13 mouse cellular contexts compared by ENCODE assay signal in genomic region chr9:108704591-108704990, GRCm38 (mm10). TPM values are rescaled to one million over a fixed set of nuclear protein-coding genes. Genes with fewer than 3 reads are reported as not detected.
DNase-seq lines count a peak whose midpoint lies in the region; ATAC-seq and TF ChIP-seq lines count a peak whose summit lies in the region.
"Had no signal": no experiment of that assay in that cellular context is flagged by ENCODE, and none has a peak within 500 bp of the region (broad histone marks: within the 10 kb centered on the region; RNA-seq: fewer than 3 reads in every experiment).

No protein-coding gene starts in this region.

- no peaks in the 10 kb centered on the region for H3K36me3 ChIP-seq in hindbrain, embryonic 15.5 days
- 0 out of 2 replicates have a peak, but pooled peaks cover 4% of the 10 kb centered on the region for H3K36me3 ChIP-seq in hindbrain, embryonic 14.5 days (replicated peaks; ENCODE audit: control insufficient read depth, insufficient read depth)
- no peaks in the 10 kb centered on the region for H3K36me3 ChIP-seq in E14TG2a.4 (ENCODE audit: insufficient read depth, low read length)
- H3K36me3 ChIP-seq in heart, embryonic 15.5 days, result no peaks in the 10 kb centered on the region
- H3K36me3 ChIP-seq in midbrain, embryonic 13.5 days, result no peaks in the 10 kb centered on the region
- no peaks in the 10 kb centered on the region for H3K36me3 ChIP-seq in forebrain, embryonic 14.5 days (ENCODE audit: control insufficient read depth, insufficient read depth, low read length)
- H3K36me3 ChIP-seq: neural tube, embryonic 15.5 days had no signal

- no peak overlapping the region for H3K4me2 ChIP-seq in hindbrain, embryonic 15.5 days
- H3K4me2 ChIP-seq in hindbrain, embryonic 14.5 days (replicated peaks), result no peak overlapping the region
- peak overlapping the region; percentile 37 for H3K4me2 ChIP-seq in heart, embryonic 15.5 days
- no peak overlapping the region for H3K4me2 ChIP-seq in midbrain, embryonic 13.5 days (replicated peaks)
- no peak overlapping the region for H3K4me2 ChIP-seq in forebrain, embryonic 14.5 days (ENCODE audit: low read length)
- H3K4me2 ChIP-seq: neural tube, embryonic 15.5 days had no signal

- 0 out of 2 replicates have a peak overlapping the region, but pooled peaks have one; percentile 8 for H3K27ac ChIP-seq in hindbrain, embryonic 15.5 days (replicated peaks)
- no peak overlapping the region for H3K27ac ChIP-seq in hindbrain, embryonic 14.5 days
- H3K27ac ChIP-seq in heart, embryonic 15.5 days, result peak overlapping the region; percentile 86
- H3K27ac ChIP-seq in midbrain, embryonic 13.5 days, result no peak overlapping the region
- no peak overlapping the region for H3K27ac ChIP-seq in forebrain, embryonic 14.5 days (ENCODE audit: low read depth, low read length)
- H3K27ac ChIP-seq: neural tube, embryonic 15.5 days had no signal

- H3K9me3 ChIP-seq in hindbrain, embryonic 15.5 days, result no peaks in the 10 kb centered on the region
- no peaks in the 10 kb centered on the region for H3K9me3 ChIP-seq in hindbrain, embryonic 14.5 days (ENCODE audit: control insufficient read depth, low read length)
- H3K9me3 ChIP-seq in E14TG2a.4 (ENCODE audit: low read length), result no peaks in the 10 kb centered on the region
- H3K9me3 ChIP-seq in heart, embryonic 15.5 days (replicated peaks), result no peaks in the 10 kb centered on the region
- H3K9me3 ChIP-seq in midbrain, embryonic 13.5 days, result no peaks in the 10 kb centered on the region
- H3K9me3 ChIP-seq in forebrain, embryonic 14.5 days (replicated peaks; ENCODE audit: control insufficient read depth, low read length), result no peaks in the 10 kb centered on the region
- H3K9me3 ChIP-seq: neural tube, embryonic 15.5 days had no signal

- peaks cover 9% of the 10 kb centered on the region for H3K4me1 ChIP-seq in hindbrain, embryonic 15.5 days (replicated peaks)
- peaks cover 5% of the 10 kb centered on the region; the same call in 1 of the 2 replicates for H3K4me1 ChIP-seq in hindbrain, embryonic 14.5 days (replicated peaks; ENCODE audit: control insufficient read depth, insufficient read depth, low read length)
- H3K4me1 ChIP-seq in E14TG2a.4 (replicated peaks; ENCODE audit: low read depth, low read length), result peaks cover 73% of the 10 kb centered on the region
- H3K4me1 ChIP-seq in heart, embryonic 15.5 days (replicated peaks), result peaks cover 22% of the 10 kb centered on the region
- peaks cover 15% of the 10 kb centered on the region for H3K4me1 ChIP-seq in midbrain, embryonic 13.5 days (replicated peaks)
- H3K4me1 ChIP-seq in forebrain, embryonic 14.5 days (ENCODE audit: control insufficient read depth, insufficient read depth, low read length), result 0 out of 2 replicates have a peak, but pooled peaks cover 4% of the 10 kb centered on the region

- no peaks in the 10 kb centered on the region for H3K27me3 ChIP-seq in hindbrain, embryonic 15.5 days
- no peaks in the 10 kb centered on the region for H3K27me3 ChIP-seq in hindbrain, embryonic 14.5 days (ENCODE audit: control insufficient read depth, insufficient read depth, low read length)
- no peaks in the 10 kb centered on the region for H3K27me3 ChIP-seq in E14TG2a.4 (ENCODE audit: insufficient read depth, low read length)
- no peaks in the 10 kb centered on the region for H3K27me3 ChIP-seq in heart, embryonic 15.5 days
- H3K27me3 ChIP-seq in midbrain, embryonic 13.5 days, result no peaks in the 10 kb centered on the region
- no peaks in the 10 kb centered on the region for H3K27me3 ChIP-seq in forebrain, embryonic 14.5 days (replicated peaks; ENCODE audit: control insufficient read depth, insufficient read depth, low read length)
- H3K27me3 ChIP-seq: CH12.LX; neural tube, embryonic 15.5 days had no signal

- no peak overlapping the region for H3K9ac ChIP-seq in hindbrain, embryonic 15.5 days
- H3K9ac ChIP-seq in hindbrain, embryonic 14.5 days, result no peak overlapping the region
- H3K9ac ChIP-seq in heart, embryonic 15.5 days, result no peak overlapping the region
- H3K9ac ChIP-seq in midbrain, embryonic 13.5 days (replicated peaks), result no peak overlapping the region
- no peak overlapping the region for H3K9ac ChIP-seq in forebrain, embryonic 14.5 days (ENCODE audit: low read length)
- H3K9ac ChIP-seq: neural tube, embryonic 15.5 days had no signal

- ATAC-seq in hindbrain, embryonic 15.5 days (ENCODE audit: low FRiP score, low read depth), result no peak
- ATAC-seq in hindbrain, embryonic 14.5 days (ENCODE audit: low FRiP score), result no peak
- no peak for ATAC-seq in heart, embryonic 15.5 days (replicated peaks; ENCODE audit: insufficient number of reproducible peaks, insufficient read depth, low FRiP score, low read depth)
- ATAC-seq in midbrain, embryonic 13.5 days, result no peak
- ATAC-seq in forebrain, embryonic 14.5 days, result no peak
- ATAC-seq: midbrain, embryonic 16.5 days had no signal

- WGBS in hindbrain, embryonic 15.5 days, result 66% methylated on average over 7 of the region's 7 CpGs
- WGBS in hindbrain, embryonic 14.5 days, result 69% methylated on average over 7 of the region's 7 CpGs
- WGBS in heart, embryonic 15.5 days, result 36% methylated on average over 7 of the region's 7 CpGs
- 72% methylated on average over 7 of the region's 7 CpGs for WGBS in midbrain, embryonic 13.5 days
- 82% methylated on average over 7 of the region's 7 CpGs for WGBS in forebrain, embryonic 14.5 days

- DNase-seq in hindbrain, embryonic 14.5 days (ENCODE audit: low spot score), result no peak
- DNase-seq in Muller cell, postnatal 12 days (ENCODE audit: inconsistent ontology term), result peak; percentile 10
- no peak for DNase-seq in thymus, adult 18-20 months
- DNase-seq in forebrain, embryonic 14.5 days (ENCODE audit: low spot score), result no peak
- DNase-seq: cerebellum, adult 18-20 months; lung, postnatal 14 days had no signal

- no peak for TF ChIP-seq CTCF in E14TG2a.4 (conservative IDR thresholded peaks at IDR 0.05; ENCODE audit: low read length)

- no peak overlapping the region for H3K4me3 ChIP-seq in hindbrain, embryonic 15.5 days
- H3K4me3 ChIP-seq in hindbrain, embryonic 14.5 days (replicated peaks; ENCODE audit: low read length), result no peak overlapping the region
- H3K4me3 ChIP-seq in E14TG2a.4 (replicated peaks; ENCODE audit: low read length), result peak overlapping the region; percentile 54
- no peak overlapping the region for H3K4me3 ChIP-seq in heart, embryonic 15.5 days
- H3K4me3 ChIP-seq in midbrain, embryonic 13.5 days (replicated peaks), result no peak overlapping the region
- H3K4me3 ChIP-seq in forebrain, embryonic 14.5 days (ENCODE audit: low read depth, low read length), result no peak overlapping the region
- H3K4me3 ChIP-seq: neural tube, embryonic 15.5 days had no signal

RNA-seq across cellular contexts. Expression of gene Prkar2a, which starts 15.5 kb away (rescaled TPM):
- polyA plus RNA-seq in hindbrain, embryonic 15.5 days (2015; fragmentation: Nextera tagmentation; extraction: Ambion mirVana), result 62.4 and 65.9 TPM in 2 replicates
- polyA plus RNA-seq in hindbrain, embryonic 14.5 days (2014; fragmentation: Nextera tagmentation; extraction: Ambion mirVana), result 70.8 and 82.7 TPM in 2 replicates
- polyA plus RNA-seq in heart, embryonic 15.5 days (2015; fragmentation: Nextera tagmentation; extraction: Ambion mirVana), result 25.7 and 26.8 TPM in 2 replicates
- polyA plus RNA-seq in midbrain, embryonic 13.5 days (2015; fragmentation: Nextera tagmentation; extraction: Ambion mirVana), result 49.3 and 54.0 TPM in 2 replicates
- polyA plus RNA-seq in forebrain, embryonic 14.5 days (2014; fragmentation: Nextera tagmentation; extraction: Ambion mirVana), result 32.4 and 39.1 TPM in 2 replicates

RNA-seq across cellular contexts. Expression of gene Slc25a20, which starts 42.7 kb away (rescaled TPM):
- 43.3 and 47.7 TPM in 2 replicates for polyA plus RNA-seq in hindbrain, embryonic 15.5 days (2015; fragmentation: Nextera tagmentation; extraction: Ambion mirVana)
- 25.6 and 31.4 TPM in 2 replicates for polyA plus RNA-seq in hindbrain, embryonic 14.5 days (2014; fragmentation: Nextera tagmentation; extraction: Ambion mirVana)
- 73.4 and 74.6 TPM in 2 replicates for polyA plus RNA-seq in heart, embryonic 15.5 days (2015; fragmentation: Nextera tagmentation; extraction: Ambion mirVana)
- polyA plus RNA-seq in midbrain, embryonic 13.5 days (2015; fragmentation: Nextera tagmentation; extraction: Ambion mirVana), result 39.5 and 40.5 TPM in 2 replicates
- polyA plus RNA-seq in forebrain, embryonic 14.5 days (2014; fragmentation: Nextera tagmentation; extraction: Ambion mirVana), result 23.5 and 24.8 TPM in 2 replicates

RNA-seq across cellular contexts. Expression of gene Arih2, which starts 55.4 kb away (rescaled TPM):
- 43.0 and 48.1 TPM in 2 replicates for polyA plus RNA-seq in hindbrain, embryonic 15.5 days (2015; fragmentation: Nextera tagmentation; extraction: Ambion mirVana)
- polyA plus RNA-seq in hindbrain, embryonic 14.5 days (2014; fragmentation: Nextera tagmentation; extraction: Ambion mirVana), result 37.7 and 44.0 TPM in 2 replicates
- polyA plus RNA-seq in heart, embryonic 15.5 days (2015; fragmentation: Nextera tagmentation; extraction: Ambion mirVana), result 38.3 and 47.1 TPM in 2 replicates
- polyA plus RNA-seq in midbrain, embryonic 13.5 days (2015; fragmentation: Nextera tagmentation; extraction: Ambion mirVana), result 53.6 and 54.0 TPM in 2 replicates
- polyA plus RNA-seq in forebrain, embryonic 14.5 days (2014; fragmentation: Nextera tagmentation; extraction: Ambion mirVana), result 37.5 and 42.4 TPM in 2 replicates

Comparison
In these comparisons a context has a peak if more than half of its experiments do, and no peak if none do; other contexts are left out.
1. H3K27ac ChIP-seq: peak in hindbrain, embryonic 15.5 days (single experiment) and heart, embryonic 15.5 days (single experiment); none in hindbrain, embryonic 14.5 days (single experiment), midbrain, embryonic 13.5 days (single experiment) and forebrain, embryonic 14.5 days (single experiment).